Mouse (Mus musculus): ENCODE results near the gene Tnfrsf1a.
A peak's percentile ranks its signal among the peaks of the same experiment; 100 is the strongest.

Tnfrsf1a gene

GRCm38 (mm10) chr6:125325337-125325736, 23.8 kb upstream of the Tnfrsf1a start:
- no peak for DNase-seq

- no peak for DNase-seq
Measured at GRCm38 (mm10) chr6:125328243-125328642, 20.9 kb upstream of the Tnfrsf1a start.

GRCm38 (mm10) chr6:125330626-125331326, 18.4 kb upstream of the Tnfrsf1a start:
- peak; percentile 73 for DNase-seq

GRCm38 (mm10) chr6:125333112-125333899, 15.9 kb upstream of the Tnfrsf1a start:
- no peak for DNase-seq

GRCm38 (mm10) chr6:125334356-125334755, 14.8 kb upstream of the Tnfrsf1a start:
- DNase-seq = no peak

GRCm38 (mm10) chr6:125338791-125339660, 10.1 kb upstream of the Tnfrsf1a start:
- no peak for DNase-seq

GRCm38 (mm10) chr6:125340244-125340643, 8.9 kb upstream of the Tnfrsf1a start:
- DNase-seq = no peak

- DNase-seq = no peak
Measured at GRCm38 (mm10) chr6:125342198-125342597, 7.0 kb upstream of the Tnfrsf1a start.

- no peak for DNase-seq
Measured at GRCm38 (mm10) chr6:125344084-125344483, 5.1 kb upstream of the Tnfrsf1a start.

- DNase-seq = no peak
Measured at GRCm38 (mm10) chr6:125344866-125345265, 4.3 kb upstream of the Tnfrsf1a start.

GRCm38 (mm10) chr6:125345625-125346024, 3.5 kb upstream of the Tnfrsf1a start:
- no peak for DNase-seq

- no peak for DNase-seq
Measured at GRCm38 (mm10) chr6:125346029-125346428, 3.1 kb upstream of the Tnfrsf1a start.

- no peak for DNase-seq
Measured at GRCm38 (mm10) chr6:125349575-125350230, 541 bp downstream of the Tnfrsf1a start.

GRCm38 (mm10) chr6:125350231-125350994, 1.3 kb downstream of the Tnfrsf1a start:
- DNase-seq = no peak

- DNase-seq = no peak
Measured at GRCm38 (mm10) chr6:125350995-125351324, 1.8 kb downstream of the Tnfrsf1a start.

- no peak for DNase-seq
Measured at GRCm38 (mm10) chr6:125351368-125352045, 2.3 kb downstream of the Tnfrsf1a start.

GRCm38 (mm10) chr6:125352046-125352384, 2.9 kb downstream of the Tnfrsf1a start:
- DNase-seq = no peak

- no peak for DNase-seq
Measured at GRCm38 (mm10) chr6:125352811-125353210, 3.6 kb downstream of the Tnfrsf1a start.

- no peak for DNase-seq
Measured at GRCm38 (mm10) chr6:125353221-125353620, 4.1 kb downstream of the Tnfrsf1a start.

- DNase-seq = no peak
Measured at GRCm38 (mm10) chr6:125353655-125354054, 4.5 kb downstream of the Tnfrsf1a start.

GRCm38 (mm10) chr6:125354352-125355151, 5.4 kb downstream of the Tnfrsf1a start:
- peak; percentile 19 for DNase-seq

Data from right cerebral cortex, postnatal 25 days (tissue).